Mouse (Mus musculus) heart, embryonic 11.5 days (tissue): ENCODE data around the gene Cnnm2. TPM values are rescaled to one million over a fixed set of nuclear protein-coding genes. Genes with fewer than 3 reads are reported as not detected.
"Not testable (repeated sequence)": the region's sequence is repeated elsewhere in the genome, so short reads cannot be mapped to it uniquely, and the experiment has no call there.

Experiments used
- ATAC-seq: fragments of 200-750 bp; cut with Nextera tagmentation; replicated peaks from 2 replicates; pipeline ENCODE4 v1.8.0; 2017; ENCODE audit warnings: moderate library complexity; ENCODE audit not compliant: insufficient number of reproducible peaks, low FRiP score, low TSS enrichment
- H3K27ac ChIP-seq: fragments of 300-500 bp; sonication (generic); 2 replicates; pipeline ENCODE4 v1.5.1; 2014; ENCODE audit warnings: mild to moderate bottlenecking, low read depth, low read length
- H3K27me3 ChIP-seq: fragments of 300-500 bp; sonication (generic); 2 replicates; pipeline ENCODE4 v1.6.1; 2014; ENCODE audit warnings: mild to moderate bottlenecking, low read length, mixed read lengths; ENCODE audit not compliant: control insufficient read depth, insufficient read depth
- H3K36me3 ChIP-seq: fragments of 300-500 bp; sonication (generic); 2 replicates; pipeline ENCODE4 v1.6.1; 2014; ENCODE audit warnings: mild to moderate bottlenecking, low read length, moderate library complexity, mixed read lengths; ENCODE audit not compliant: control insufficient read depth, insufficient read depth
- H3K4me1 ChIP-seq: fragments of 300-500 bp; sonication (generic); 2 replicates; pipeline ENCODE4 v1.6.1; 2014; ENCODE audit warnings: low read length; ENCODE audit not compliant: control insufficient read depth, insufficient read depth
- H3K4me2 ChIP-seq: fragments of 300-500 bp; sonication (generic); 2 replicates; pipeline ENCODE4 v1.6.1; 2014; ENCODE audit warnings: mild to moderate bottlenecking, moderate library complexity
- H3K4me3 ChIP-seq: fragments of 300-500 bp; sonication (generic); 2 replicates; pipeline ENCODE4 v1.5.1; 2014; ENCODE audit warnings: low read depth, low read length
- H3K9ac ChIP-seq: fragments of 300-500 bp; sonication (generic); 2 replicates; pipeline ENCODE4 v1.6.1; 2014; ENCODE audit warnings: mild to moderate bottlenecking, low read depth, low read length, moderate library complexity
- H3K9me3 ChIP-seq: fragments of 300-500 bp; sonication (generic); replicated peaks from 2 replicates; pipeline ENCODE4 v1.6.1; 2016; ENCODE audit warnings: low read length; ENCODE audit not compliant: control insufficient read depth
- WGBS: fragments of 180-500 bp; shearing (Covaris S2); extraction: QIAGEN DNeasy Blood & Tissue Kit; methylation state at CpG from one replicate; pipeline ENCODE4 v1.1.7; 2014; ENCODE audit not compliant: insufficient replicate concordance; 5-methylcytosine and 5-hydroxymethylcytosine counted together
- polyA plus RNA-seq: library from polyadenylated mRNA; unstranded; fragments of >200 nt; fragmentation: Nextera tagmentation; extraction: Ambion mirVana; gene quantifications from 2 replicates; pipeline ENCODE4 v1.2.1, GENCODE M21; 2014

Cnnm2 gene
- polyA plus RNA-seq, 1 experiment from 2014 or later, result 4.1 TPM

DNA sequence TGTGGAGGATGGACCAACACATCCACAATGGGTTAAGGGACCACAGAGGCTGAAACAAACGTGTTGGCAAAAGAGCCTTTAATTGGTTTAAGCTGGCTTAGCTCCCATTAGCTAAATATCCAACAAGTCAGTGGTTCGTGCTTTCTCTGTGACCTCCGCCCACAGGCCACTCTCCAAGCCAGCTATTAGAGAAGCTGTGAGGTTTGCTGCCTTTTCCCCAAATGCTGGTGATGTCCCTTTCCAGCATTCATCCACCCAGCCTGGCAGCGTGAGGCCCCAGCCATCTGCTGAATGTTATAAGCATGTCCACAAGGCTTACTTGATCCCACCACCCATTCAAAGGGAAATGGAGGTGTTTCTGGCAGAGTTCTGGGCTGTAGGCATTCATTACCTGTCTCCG is 15.0 kb downstream of the Cnnm2 start:
- no peak overlapping the region for H3K4me3 ChIP-seq
- no peaks in the 10 kb centered on the region for H3K9me3 ChIP-seq
- 65% methylated on average over 5 of the region's 5 CpGs for WGBS
- H3K36me3 ChIP-seq, result no peaks in the 10 kb centered on the region
- no peaks in the 10 kb centered on the region for H3K4me1 ChIP-seq
- H3K27me3 ChIP-seq, result no peaks in the 10 kb centered on the region
- ATAC-seq, result no peak
- H3K27ac ChIP-seq, result no peak overlapping the region
- no peak overlapping the region for H3K9ac ChIP-seq
- H3K4me2 ChIP-seq, result no peak overlapping the region

DNA sequence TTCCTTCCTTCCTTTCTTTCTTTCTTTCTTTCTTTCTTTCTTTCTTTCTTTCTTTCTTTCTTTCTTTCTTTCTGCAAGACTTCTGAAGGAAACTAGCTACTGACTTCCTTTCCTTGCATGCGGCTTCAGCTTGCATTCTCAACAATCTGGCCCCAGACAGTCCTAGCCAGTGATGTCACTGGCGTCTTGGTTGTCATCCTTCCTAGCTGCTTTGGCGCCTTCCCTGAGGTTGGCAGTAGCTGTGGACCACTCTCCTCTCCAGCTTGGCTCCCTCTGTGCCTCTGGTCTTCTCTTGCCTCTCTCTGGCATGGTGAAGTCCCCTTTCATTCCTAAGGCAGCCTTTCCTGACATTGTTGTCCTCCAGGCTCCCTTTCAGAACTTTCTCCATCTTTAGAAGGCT is 15.5 kb downstream of the Cnnm2 start:
- Histone ChIP-seq H3K9me3 (no peaks in the 10 kb centered on the region), H3K9ac (no peak overlapping the region), H3K4me1 (no peaks in the 10 kb centered on the region), H3K36me3 (no peaks in the 10 kb centered on the region), H3K27me3 (no peaks in the 10 kb centered on the region), H3K4me2 (no peak overlapping the region), H3K4me3 (no peak overlapping the region), H3K27ac (no peak overlapping the region)
- ATAC-seq, result no peak
- 66% methylated on average over 3 of the region's 3 CpGs for whole genome bisulfite sequencing

DNA sequence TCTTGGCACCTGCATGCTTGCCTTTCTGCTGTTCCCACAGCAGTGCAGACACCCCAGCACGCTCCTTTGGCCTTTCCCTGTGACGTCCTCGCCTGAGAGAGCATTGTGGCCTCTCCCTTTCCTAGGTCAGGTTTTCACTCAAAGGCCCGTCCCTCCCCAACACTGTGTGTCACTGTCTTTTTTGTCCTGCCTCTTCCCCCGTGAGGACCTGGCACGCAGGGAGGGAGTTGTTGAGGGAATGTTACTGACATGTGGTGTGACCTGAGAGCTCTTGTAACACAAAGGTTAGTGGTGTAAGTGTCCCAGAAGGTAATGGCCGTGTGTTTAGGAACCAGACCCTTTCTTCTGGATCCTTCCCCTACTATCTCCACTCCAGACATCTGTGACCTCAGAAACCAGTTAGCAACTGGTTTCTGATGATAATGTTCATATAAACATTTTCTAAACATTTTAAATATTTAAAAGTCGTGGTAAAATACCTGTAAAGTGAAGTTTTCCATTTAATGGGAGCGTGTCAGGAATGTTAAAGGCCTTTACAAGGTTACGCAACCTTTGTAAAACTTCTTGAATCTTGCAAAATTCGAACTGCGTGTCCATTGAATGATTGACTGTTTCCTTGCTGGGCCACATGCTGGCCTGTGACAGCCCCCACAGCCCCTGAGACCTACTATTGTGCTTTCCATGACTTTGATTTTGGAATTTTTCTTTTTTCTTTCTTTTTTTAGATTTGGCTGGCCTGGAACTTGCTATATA is 16.7 kb downstream of the Cnnm2 start:
- no peak overlapping the region for H3K4me3 ChIP-seq
- no peaks in the 10 kb centered on the region for H3K4me1 ChIP-seq
- H3K36me3 ChIP-seq, result no peaks in the 10 kb centered on the region
- WGBS, result 68% methylated on average over 12 of the region's 12 CpGs
- ATAC-seq, result no peak
- no peaks in the 10 kb centered on the region for H3K27me3 ChIP-seq
- H3K4me2 ChIP-seq, result no peak overlapping the region
- H3K9me3 ChIP-seq, result no peaks in the 10 kb centered on the region
- H3K9ac ChIP-seq, result no peak overlapping the region
- H3K27ac ChIP-seq, result no peak overlapping the region

DNA sequence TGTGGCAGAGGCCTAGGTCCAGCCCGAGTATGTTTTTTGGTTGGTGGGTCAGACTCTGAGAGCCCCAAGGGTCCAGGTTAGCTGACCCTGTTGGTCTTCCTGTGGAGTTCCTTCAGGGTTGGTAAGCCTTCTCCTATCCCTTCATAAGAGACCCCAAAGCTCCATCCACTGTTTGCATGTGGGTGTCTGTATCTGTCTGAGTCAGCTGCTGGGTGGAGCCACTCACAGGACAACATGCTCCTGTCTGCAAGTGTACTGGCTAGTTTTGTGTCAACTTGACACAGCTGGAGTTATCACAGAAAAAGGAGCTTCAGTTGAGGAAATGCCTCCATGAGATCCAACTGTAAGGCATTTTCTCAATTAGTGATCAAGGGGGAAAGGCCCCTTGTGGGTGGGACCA is 17.7 kb downstream of the Cnnm2 start:
- H3K36me3 ChIP-seq, H3K9ac ChIP-seq, H3K27me3 ChIP-seq, H3K9me3 ChIP-seq, H3K4me1 ChIP-seq, H3K4me3 ChIP-seq, H3K4me2 ChIP-seq, ATAC-seq, H3K27ac ChIP-seq: not testable (repeated sequence)
- WGBS, result 87% methylated on average over 1 of the region's 1 CpGs

DNA sequence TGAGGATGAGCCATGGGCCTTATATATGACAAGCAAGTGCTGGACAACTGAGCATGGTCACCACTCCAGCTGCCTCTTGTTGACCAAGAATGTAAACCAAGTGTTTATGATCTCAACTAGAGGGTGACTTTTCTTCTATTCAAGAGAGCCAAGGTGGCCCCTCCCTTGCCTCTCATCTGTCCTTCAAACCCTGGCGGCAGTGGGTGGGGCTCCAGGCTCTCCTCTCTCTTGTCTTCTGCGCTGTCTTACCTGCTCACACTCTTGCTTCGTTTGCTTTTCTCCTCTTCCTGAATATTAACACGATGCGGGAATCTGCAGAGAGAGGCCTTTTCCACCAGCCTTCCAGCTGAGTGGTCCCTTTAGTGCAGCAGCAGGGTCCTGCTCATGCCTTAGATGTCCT is 22.6 kb downstream of the Cnnm2 start:
- no peaks in the 10 kb centered on the region for H3K27me3 ChIP-seq
- H3K36me3 ChIP-seq, result no peaks in the 10 kb centered on the region
- no peak overlapping the region for H3K27ac ChIP-seq
- no peak for ATAC-seq
- no peaks in the 10 kb centered on the region for H3K9me3 ChIP-seq
- WGBS, result 68% methylated on average over 5 of the region's 5 CpGs
- H3K4me2 ChIP-seq, result no peak overlapping the region
- no peak overlapping the region for H3K4me3 ChIP-seq
- H3K4me1 ChIP-seq, result no peaks in the 10 kb centered on the region
- H3K9ac ChIP-seq, result no peak overlapping the region

DNA sequence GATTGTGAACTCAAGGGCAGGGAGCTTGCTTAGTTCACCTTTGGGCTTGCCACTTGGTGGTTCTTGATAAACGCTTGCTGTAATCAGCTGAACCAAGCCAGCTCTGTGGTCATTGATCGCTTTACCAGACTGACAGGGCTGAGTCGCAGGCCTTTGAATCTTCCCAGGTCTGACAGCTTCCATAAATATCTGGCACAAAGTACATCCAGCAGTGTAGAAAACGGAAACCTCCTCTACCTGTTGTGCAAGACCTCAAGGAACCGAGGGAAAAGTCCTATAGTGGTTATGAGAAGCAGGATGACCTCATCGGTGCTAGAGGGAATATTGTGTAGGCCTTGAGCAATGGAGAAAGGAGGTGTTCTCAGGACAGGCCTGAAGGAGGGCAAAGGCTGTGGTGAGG is 23.1 kb downstream of the Cnnm2 start:
- no peaks in the 10 kb centered on the region for H3K9me3 ChIP-seq
- no peaks in the 10 kb centered on the region for H3K4me1 ChIP-seq
- no peak overlapping the region for H3K9ac ChIP-seq
- no peaks in the 10 kb centered on the region for H3K36me3 ChIP-seq
- no peak overlapping the region for H3K27ac ChIP-seq
- H3K27me3 ChIP-seq, result no peaks in the 10 kb centered on the region
- 55% methylated on average over 6 of the region's 6 CpGs for WGBS
- H3K4me2 ChIP-seq, result no peak overlapping the region
- H3K4me3 ChIP-seq, result no peak overlapping the region
- no peak for ATAC-seq

DNA sequence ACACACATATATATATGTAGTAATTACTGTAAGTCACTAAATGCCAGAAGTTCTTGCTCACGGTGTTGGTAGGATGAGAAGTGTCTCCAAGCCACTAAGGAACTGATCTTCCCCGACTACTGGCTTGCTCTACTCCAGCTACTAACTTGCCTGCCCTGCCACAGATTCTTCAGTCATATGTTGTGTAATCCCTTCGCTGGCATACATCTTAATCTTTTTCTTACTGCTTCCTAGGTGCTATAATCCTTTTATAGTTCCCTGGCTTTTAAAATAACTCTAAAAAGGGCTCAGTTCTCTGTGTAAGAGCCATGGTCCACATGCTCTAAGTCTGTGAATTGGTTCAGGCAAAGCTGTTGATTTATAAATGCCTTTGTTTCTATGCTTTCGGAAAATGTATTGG is 24.2 kb downstream of the Cnnm2 start:
- 78% methylated on average over 4 of the region's 4 CpGs for WGBS
- no peak overlapping the region for H3K4me2 ChIP-seq
- no peaks in the 10 kb centered on the region for H3K36me3 ChIP-seq
- no peak overlapping the region for H3K9ac ChIP-seq
- H3K27me3 ChIP-seq, result no peaks in the 10 kb centered on the region
- no peak overlapping the region for H3K27ac ChIP-seq
- H3K4me1 ChIP-seq, result no peaks in the 10 kb centered on the region
- no peaks in the 10 kb centered on the region for H3K9me3 ChIP-seq
- ATAC-seq, result no peak
- no peak overlapping the region for H3K4me3 ChIP-seq

DNA sequence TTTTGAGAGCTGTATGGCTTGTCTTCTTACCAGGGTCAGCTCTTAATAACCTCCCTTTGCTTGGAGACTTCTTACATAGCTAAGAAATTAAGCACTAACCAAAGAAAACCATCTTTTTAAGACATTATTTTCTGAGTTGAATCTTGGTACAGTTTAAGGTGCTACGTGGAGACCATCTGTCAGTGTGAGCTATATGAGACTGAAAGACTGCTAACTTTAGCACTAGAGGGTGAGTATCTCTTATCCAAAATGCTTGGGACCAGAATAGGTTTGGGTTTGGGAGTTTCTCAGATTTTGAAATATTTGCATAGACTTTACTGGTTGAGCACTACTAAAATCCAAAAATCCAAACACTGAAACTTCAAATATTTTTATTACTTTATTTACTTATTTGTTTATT is 28.4 kb downstream of the Cnnm2 start:
- Histone ChIP-seq H3K4me2 (no peak overlapping the region), H3K4me1 (0 out of 2 replicates have a peak, but pooled peaks cover 3% of the 10 kb centered on the region), H3K27me3 (no peaks in the 10 kb centered on the region), H3K36me3 (no peaks in the 10 kb centered on the region), H3K9me3 (no peaks in the 10 kb centered on the region), H3K27ac (no peak overlapping the region), H3K9ac (no peak overlapping the region), H3K4me3 (no peak overlapping the region)
- WGBS, result 78% methylated on average over 1 of the region's 1 CpGs
- no peak for ATAC-seq

DNA sequence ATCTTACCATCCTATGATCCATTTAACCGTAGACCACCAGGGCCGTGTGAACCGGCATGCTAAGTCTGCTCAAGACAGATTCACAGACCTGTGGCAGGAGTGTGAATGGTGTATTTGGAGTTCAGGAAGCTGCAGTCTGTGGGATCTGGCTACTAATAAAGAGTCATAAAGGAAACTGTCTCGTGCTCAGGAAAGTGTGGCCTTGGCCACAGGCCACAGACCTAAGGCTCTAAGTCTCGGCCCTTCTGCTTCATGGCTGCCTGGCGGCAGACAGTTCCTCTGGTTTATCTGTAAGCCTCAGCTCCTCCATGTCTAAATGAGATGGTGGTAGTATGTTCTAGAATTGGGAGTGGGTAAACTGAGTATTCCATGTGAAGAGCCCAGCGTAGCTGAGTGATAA is 30.0 kb downstream of the Cnnm2 start:
- Histone ChIP-seq H3K36me3 (no peaks in the 10 kb centered on the region), H3K27me3 (no peaks in the 10 kb centered on the region), H3K4me1 (0 out of 2 replicates have a peak, but pooled peaks cover 3% of the 10 kb centered on the region), H3K4me3 (no peak overlapping the region), H3K27ac (no peak overlapping the region), H3K4me2 (no peak overlapping the region), H3K9ac (no peak overlapping the region), H3K9me3 (no peaks in the 10 kb centered on the region)
- ATAC-seq, result no peak
- WGBS, result 77% methylated on average over 7 of the region's 7 CpGs
